Mouse (Mus musculus): ENCODE data around the gene Hnf4a. TPM values are rescaled to one million over a fixed set of nuclear protein-coding genes. Genes with fewer than 3 reads are reported as not detected.

Gene Hnf4a
- total and polyA plus RNA-seq, 3 experiments = 0.05 to 0.38 (median 0.17) TPM

- H3K36me3 ChIP-seq (replicated peaks) = no peaks in the 10 kb centered on the region
- DNase-seq (ENCODE audit: low spot score) (no peak), ATAC-seq (ENCODE audit: extremely low read depth, insufficient number of reproducible peaks, low FRiP score, poor library complexity, severe bottlenecking) (no peak)
- H3K4me3 ChIP-seq (ENCODE audit: low read depth, low read length) = no peak overlapping the region
- no peaks in the 10 kb centered on the region for H3K4me1 ChIP-seq (ENCODE audit: insufficient read depth, low read depth, low read length)
- H3K9me3 ChIP-seq (replicated peaks) = no peaks in the 10 kb centered on the region
- no peak for TF ChIP-seq GATA2 (IDR thresholded peaks at IDR 0.05; ENCODE audit: borderline replicate concordance, low read depth, low read length)
- TF ChIP-seq TAL1 (conservative IDR thresholded peaks at IDR 0.05; ENCODE audit: low read depth, low read length) = no peak
- TF ChIP-seq GATA1 (IDR thresholded peaks at IDR 0.05; ENCODE audit: borderline replicate concordance, low read length) = no peak
- TF ChIP-seq CTCF (IDR thresholded peaks at IDR 0.05; ENCODE audit: low read depth, low read length) = no peak
- TF ChIP-seq POLR2AphosphoS5 (IDR thresholded peaks at IDR 0.05; ENCODE audit: insufficient replicate concordance, low read depth, low read length) = no peak
- 0 out of 2 replicates have a peak, but pooled peaks cover 8% of the 10 kb centered on the region for H3K27me3 ChIP-seq (ENCODE audit: insufficient read depth, low read length)
These were observed 68.6 kb downstream of the Hnf4a start for GRCm38 (mm10) chr2:163575248-163575647.

GRCm38 (mm10) chr2:163577986-163578385 lies 71.4 kb downstream of the Hnf4a start:
- Histone ChIP-seq H3K36me3 (replicated peaks) (no peaks in the 10 kb centered on the region), H3K4me3 (ENCODE audit: low read depth, low read length) (no peak overlapping the region), H3K27me3 (ENCODE audit: insufficient read depth, low read length) (0 out of 2 replicates have a peak, but pooled peaks cover 8% of the 10 kb centered on the region), H3K9me3 (replicated peaks) (no peaks in the 10 kb centered on the region), H3K4me1 (ENCODE audit: insufficient read depth, low read depth, low read length) (no peaks in the 10 kb centered on the region)
- no peak for DNase-seq (ENCODE audit: low spot score)
- no peak for ATAC-seq (ENCODE audit: extremely low read depth, insufficient number of reproducible peaks, low FRiP score, poor library complexity, severe bottlenecking)
- no peak for TF ChIP-seq TAL1 (conservative IDR thresholded peaks at IDR 0.05; ENCODE audit: low read depth, low read length)
- TF ChIP-seq GATA2 (IDR thresholded peaks at IDR 0.05; ENCODE audit: borderline replicate concordance, low read depth, low read length) = no peak
- TF ChIP-seq GATA1 (IDR thresholded peaks at IDR 0.05; ENCODE audit: borderline replicate concordance, low read length) = no peak
- TF ChIP-seq POLR2AphosphoS5 (IDR thresholded peaks at IDR 0.05; ENCODE audit: insufficient replicate concordance, low read depth, low read length) = no peak
- no peak for TF ChIP-seq CTCF (IDR thresholded peaks at IDR 0.05; ENCODE audit: low read depth, low read length)

GRCm38 (mm10) chr2:163580069-163580945 lies 73.7 kb downstream of the Hnf4a start:
- no peak for DNase-seq (ENCODE audit: low spot score)
- H3K4me1 ChIP-seq (ENCODE audit: insufficient read depth, low read depth, low read length) = no peaks in the 10 kb centered on the region
- H3K9me3 ChIP-seq (replicated peaks) = no peaks in the 10 kb centered on the region
- H3K4me3 ChIP-seq (ENCODE audit: low read depth, low read length) = no peak overlapping the region
- ATAC-seq (ENCODE audit: extremely low read depth, insufficient number of reproducible peaks, low FRiP score, poor library complexity, severe bottlenecking) = no peak
- H3K27me3 ChIP-seq (ENCODE audit: insufficient read depth, low read length) = 0 out of 2 replicates have a peak, but pooled peaks cover 2% of the 10 kb centered on the region
- TF ChIP-seq POLR2AphosphoS5 (IDR thresholded peaks at IDR 0.05; ENCODE audit: insufficient replicate concordance, low read depth, low read length) = no peak
- TF ChIP-seq CTCF (IDR thresholded peaks at IDR 0.05; ENCODE audit: low read depth, low read length) = no peak
- TF ChIP-seq TAL1 (conservative IDR thresholded peaks at IDR 0.05; ENCODE audit: low read depth, low read length) = no peak
- no peak for TF ChIP-seq GATA2 (IDR thresholded peaks at IDR 0.05; ENCODE audit: borderline replicate concordance, low read depth, low read length)
- no peak for TF ChIP-seq GATA1 (IDR thresholded peaks at IDR 0.05; ENCODE audit: borderline replicate concordance, low read length)
- no peaks in the 10 kb centered on the region for H3K36me3 ChIP-seq (replicated peaks)

GRCm38 (mm10) chr2:163583226-163584087 lies 76.8 kb downstream of the Hnf4a start:
- DNase-seq (ENCODE audit: low spot score) (no peak), ATAC-seq (ENCODE audit: extremely low read depth, insufficient number of reproducible peaks, low FRiP score, poor library complexity, severe bottlenecking) (no peak)
- Histone ChIP-seq H3K4me3 (ENCODE audit: low read depth, low read length) (no peak overlapping the region), H3K27me3 (ENCODE audit: insufficient read depth, low read length) (no peaks in the 10 kb centered on the region), H3K36me3 (replicated peaks) (no peaks in the 10 kb centered on the region), H3K9me3 (replicated peaks) (no peaks in the 10 kb centered on the region), H3K4me1 (ENCODE audit: insufficient read depth, low read depth, low read length) (no peaks in the 10 kb centered on the region)
- TF ChIP-seq GATA2 (IDR thresholded peaks at IDR 0.05; ENCODE audit: borderline replicate concordance, low read depth, low read length) (no peak), POLR2AphosphoS5 (IDR thresholded peaks at IDR 0.05; ENCODE audit: insufficient replicate concordance, low read depth, low read length) (no peak), GATA1 (IDR thresholded peaks at IDR 0.05; ENCODE audit: borderline replicate concordance, low read length) (no peak), CTCF (IDR thresholded peaks at IDR 0.05; ENCODE audit: low read depth, low read length) (no peak), TAL1 (conservative IDR thresholded peaks at IDR 0.05; ENCODE audit: low read depth, low read length) (no peak)

GRCm38 (mm10) chr2:163584088-163584426 lies 77.4 kb downstream of the Hnf4a start:
- ATAC-seq (ENCODE audit: extremely low read depth, insufficient number of reproducible peaks, low FRiP score, poor library complexity, severe bottlenecking) (no peak), DNase-seq (ENCODE audit: low spot score) (no peak)
- TF ChIP-seq CTCF (IDR thresholded peaks at IDR 0.05; ENCODE audit: low read depth, low read length) (no peak), GATA1 (IDR thresholded peaks at IDR 0.05; ENCODE audit: borderline replicate concordance, low read length) (no peak), GATA2 (IDR thresholded peaks at IDR 0.05; ENCODE audit: borderline replicate concordance, low read depth, low read length) (no peak), POLR2AphosphoS5 (IDR thresholded peaks at IDR 0.05; ENCODE audit: insufficient replicate concordance, low read depth, low read length) (no peak), TAL1 (conservative IDR thresholded peaks at IDR 0.05; ENCODE audit: low read depth, low read length) (no peak)
- Histone ChIP-seq H3K9me3 (replicated peaks) (no peaks in the 10 kb centered on the region), H3K27me3 (ENCODE audit: insufficient read depth, low read length) (no peaks in the 10 kb centered on the region), H3K4me3 (ENCODE audit: low read depth, low read length) (no peak overlapping the region), H3K4me1 (ENCODE audit: insufficient read depth, low read depth, low read length) (no peaks in the 10 kb centered on the region), H3K36me3 (replicated peaks) (no peaks in the 10 kb centered on the region)
